Mouse (Mus musculus) erythroid progenitor cell, adult 5-6 weeks (primary cell): ENCODE measurements around the gene Itga5. TPM values are rescaled to one million over a fixed set of nuclear protein-coding genes. Genes with fewer than 3 reads are reported as not detected.

Experiments
- ATAC-seq: replicated peaks from 2 replicates; pipeline ENCODE4 v1.8.0; 2016; ENCODE audit warnings: moderate number of reproducible peaks, mild to moderate bottlenecking, moderate TSS enrichment, inconsistent platforms; ENCODE audit not compliant: poor library complexity, low FRiP score, severe bottlenecking
- total RNA-seq, 2 experiments: library from RNA; stranded (forward) in 1 of 2; stranded (reverse) in 1 of 2; fragments of 150-400 nt in 1 of 2; fragments of 186-747, 209-891 nt in 1 of 2; gene quantifications; 2 replicates each; pipeline versions ENCODE4 v1.2.3 to v1.2.4; 2015 to 2017; ENCODE audit warnings: low replicate concordance in 2 of 2

Gene Itga5
- total RNA-seq, 2 experiments from 2014 or later = 0.15 to 5.0 TPM

- no peak for ATAC-seq
Measured at GRCm38 (mm10) chr15:103315979-103316776, 50.4 kb downstream of the Itga5 start.

GRCm38 (mm10) chr15:103315011-103315502 lies 51.5 kb downstream of the Itga5 start:
- peak; percentile 66; the same call in 1 of the 2 replicates for ATAC-seq

GRCm38 (mm10) chr15:103314181-103314580 lies 52.4 kb downstream of the Itga5 start:
- ATAC-seq = no peak

- no peak for ATAC-seq
Measured at GRCm38 (mm10) chr15:103313495-103314095, 53.0 kb downstream of the Itga5 start.

GRCm38 (mm10) chr15:103310365-103310910 lies 56.1 kb downstream of the Itga5 start, which contains the start of gene Gpr84:
TSS of gene Gpr84 (minus strand) at chr15:103310612.
- no peak for ATAC-seq

GRCm38 (mm10) chr15:103308876-103309580 lies 57.5 kb downstream of the Itga5 start:
- ATAC-seq = no peak

GRCm38 (mm10) chr15:103308056-103308875 lies 58.3 kb downstream of the Itga5 start:
- ATAC-seq = no peak

- peak; percentile 71 for ATAC-seq
Measured at GRCm38 (mm10) chr15:103307125-103307524, 59.4 kb downstream of the Itga5 start.

- ATAC-seq = no peak
Measured at GRCm38 (mm10) chr15:103305792-103306645, 60.5 kb downstream of the Itga5 start.

GRCm38 (mm10) chr15:103305070-103305678 lies 61.4 kb downstream of the Itga5 start:
- ATAC-seq = peak; percentile 55

- ATAC-seq = no peak
Measured at GRCm38 (mm10) chr15:103304616-103304969, 62.0 kb downstream of the Itga5 start.

- no peak for ATAC-seq
Measured at GRCm38 (mm10) chr15:103303916-103304615, 62.5 kb downstream of the Itga5 start.

GRCm38 (mm10) chr15:103302341-103303021 lies 64.1 kb downstream of the Itga5 start:
- no peak for ATAC-seq

GRCm38 (mm10) chr15:103301547-103302340 lies 64.8 kb downstream of the Itga5 start:
- no peak for ATAC-seq

GRCm38 (mm10) chr15:103301046-103301445 lies 65.5 kb downstream of the Itga5 start:
- no peak for ATAC-seq

GRCm38 (mm10) chr15:103300560-103300959 lies 66.0 kb downstream of the Itga5 start:
- ATAC-seq = no peak
